Mouse (Mus musculus): ENCODE data around the gene Tmem100.

Tmem100 gene

GRCm38 (mm10) chr11:90053820-90054219 is 23.7 kb downstream of the Tmem100 start:
- ATAC-seq (ENCODE audit: insufficient number of reproducible peaks, low FRiP score, low TSS enrichment), result no peak

DNA sequence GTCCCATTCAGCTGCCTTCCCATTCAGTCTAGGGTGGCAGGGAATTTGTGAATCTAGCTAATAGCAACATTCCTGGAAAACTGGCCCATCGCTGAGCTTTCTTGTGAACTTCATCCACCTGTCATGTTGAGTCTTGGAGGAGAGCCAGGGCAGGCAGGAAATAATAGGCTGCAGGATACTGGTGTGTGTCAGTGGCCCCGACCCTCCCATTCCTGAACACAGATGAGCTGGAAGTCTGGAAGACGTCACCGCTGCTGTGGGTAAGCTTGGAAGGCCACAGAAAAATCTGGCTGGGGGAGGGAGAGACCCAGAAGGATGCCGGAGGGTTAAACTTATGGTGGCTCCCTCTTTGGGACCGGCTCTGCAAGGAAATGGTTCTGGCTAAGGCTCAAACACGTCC is 24.3 kb downstream of the Tmem100 start:
- ATAC-seq (ENCODE audit: insufficient number of reproducible peaks, low FRiP score, low TSS enrichment), result no peak

GRCm38 (mm10) chr11:90057070-90057469 is 26.9 kb downstream of the Tmem100 start:
- no peak for ATAC-seq (ENCODE audit: insufficient number of reproducible peaks, low FRiP score, low TSS enrichment)

DNA sequence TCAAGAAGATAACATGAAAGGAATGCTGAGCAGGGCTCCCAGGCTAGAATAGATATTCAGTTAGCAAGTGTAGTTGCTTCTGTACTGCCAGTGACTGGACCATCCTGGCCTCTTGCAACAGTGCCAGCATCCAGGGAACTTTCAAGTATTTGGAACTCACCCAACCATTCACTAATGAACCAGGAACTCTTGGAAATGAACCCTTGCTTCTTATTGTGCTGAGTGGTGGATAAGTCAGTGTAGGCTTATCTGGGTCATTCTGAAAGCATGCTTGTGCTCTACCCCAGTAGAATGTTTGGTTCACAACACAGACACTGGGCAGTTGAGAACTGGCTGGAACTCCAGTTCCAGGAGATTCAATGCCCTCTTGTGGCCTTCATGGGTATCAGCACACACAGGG is 29.1 kb downstream of the Tmem100 start:
- no peak for ATAC-seq (ENCODE audit: insufficient number of reproducible peaks, low FRiP score, low TSS enrichment)

DNA sequence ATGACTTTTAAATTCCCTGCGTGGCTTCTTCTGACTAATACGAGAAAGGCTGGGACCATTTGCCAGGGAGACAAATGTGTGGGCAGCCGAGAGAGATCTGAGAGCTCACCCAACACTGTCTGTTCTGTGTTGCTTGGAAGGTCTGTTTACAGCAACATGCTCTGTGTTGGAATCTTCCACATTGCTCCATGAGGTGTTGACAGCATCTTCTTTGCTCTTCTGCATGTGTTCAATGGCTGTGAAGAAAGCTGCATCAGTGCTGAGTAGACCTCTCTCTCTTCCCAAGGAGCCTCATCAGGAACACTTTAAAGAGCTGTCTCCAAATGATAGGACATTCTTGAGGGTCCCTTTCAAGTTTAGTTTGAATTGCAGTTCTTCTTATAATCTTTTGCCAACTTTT is 32.5 kb downstream of the Tmem100 start:
- no peak for ATAC-seq (ENCODE audit: insufficient number of reproducible peaks, low FRiP score, low TSS enrichment)

DNA sequence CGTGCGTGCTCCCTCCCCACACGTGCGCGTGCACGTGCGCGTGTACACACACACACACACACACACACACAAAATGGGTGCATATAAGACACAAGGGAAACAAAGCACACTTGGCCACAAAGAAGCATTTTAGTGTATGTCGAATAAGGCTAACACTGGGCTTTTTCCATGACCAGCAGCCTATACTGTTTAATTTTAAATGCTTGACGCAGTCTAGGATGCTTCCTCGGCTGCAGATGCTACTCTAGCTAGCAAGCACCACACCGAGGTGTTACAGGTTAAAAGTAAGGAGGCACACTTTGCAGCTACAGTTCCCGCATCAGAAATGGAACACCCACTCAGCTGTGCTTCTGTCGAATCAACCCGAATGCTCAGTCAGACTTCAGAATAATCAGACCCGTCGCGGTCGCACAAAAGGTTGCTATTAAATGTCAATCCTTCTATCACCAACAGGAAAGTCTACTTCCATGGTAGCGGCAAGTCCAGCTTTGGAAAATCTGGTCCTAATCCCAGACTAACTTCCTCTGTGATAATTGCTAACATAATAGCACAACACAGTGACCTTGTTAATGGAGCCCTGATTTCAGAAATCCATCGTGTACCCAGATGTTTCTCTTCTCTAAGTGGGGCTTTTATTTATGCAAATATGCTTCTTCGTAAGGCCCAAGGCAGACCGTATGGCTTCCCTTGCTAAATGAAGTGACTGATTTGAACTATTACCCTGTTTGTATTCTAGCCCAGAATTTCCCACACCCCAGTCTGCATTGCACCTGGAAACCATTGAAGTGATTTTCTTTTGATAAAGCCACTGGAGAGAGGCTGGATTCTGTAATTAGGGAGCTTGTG is 36.5 kb downstream of the Tmem100 start:
- no peak for ATAC-seq (ENCODE audit: insufficient number of reproducible peaks, low FRiP score, low TSS enrichment)

- ATAC-seq (ENCODE audit: insufficient number of reproducible peaks, low FRiP score, low TSS enrichment), result no peak
These were observed 41.6 kb downstream of the Tmem100 start for GRCm38 (mm10) chr11:90071747-90072146.

GRCm38 (mm10) chr11:90073201-90073600 is 43.1 kb downstream of the Tmem100 start:
- ATAC-seq (ENCODE audit: insufficient number of reproducible peaks, low FRiP score, low TSS enrichment), result no peak

DNA sequence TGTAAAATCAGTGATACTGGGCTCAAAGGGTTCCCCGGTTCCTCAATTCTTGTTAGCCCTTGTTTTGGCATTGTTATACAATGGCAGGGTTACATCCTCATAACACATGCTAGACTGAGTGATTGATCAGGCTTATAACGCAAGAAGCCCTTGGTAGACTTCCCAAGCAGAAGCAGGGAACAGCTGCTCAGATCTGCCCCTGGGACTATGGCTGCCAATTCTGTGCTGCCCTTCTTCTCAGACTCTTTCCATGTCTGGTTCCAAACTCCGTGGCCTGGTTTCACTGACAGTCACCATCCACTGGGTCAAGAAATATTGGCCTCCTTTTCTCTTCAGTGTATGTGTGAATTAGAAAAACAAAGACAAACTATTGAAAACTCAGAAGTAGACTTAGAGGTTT is 46.5 kb downstream of the Tmem100 start:
- ATAC-seq (ENCODE audit: insufficient number of reproducible peaks, low FRiP score, low TSS enrichment), result no peak

DNA sequence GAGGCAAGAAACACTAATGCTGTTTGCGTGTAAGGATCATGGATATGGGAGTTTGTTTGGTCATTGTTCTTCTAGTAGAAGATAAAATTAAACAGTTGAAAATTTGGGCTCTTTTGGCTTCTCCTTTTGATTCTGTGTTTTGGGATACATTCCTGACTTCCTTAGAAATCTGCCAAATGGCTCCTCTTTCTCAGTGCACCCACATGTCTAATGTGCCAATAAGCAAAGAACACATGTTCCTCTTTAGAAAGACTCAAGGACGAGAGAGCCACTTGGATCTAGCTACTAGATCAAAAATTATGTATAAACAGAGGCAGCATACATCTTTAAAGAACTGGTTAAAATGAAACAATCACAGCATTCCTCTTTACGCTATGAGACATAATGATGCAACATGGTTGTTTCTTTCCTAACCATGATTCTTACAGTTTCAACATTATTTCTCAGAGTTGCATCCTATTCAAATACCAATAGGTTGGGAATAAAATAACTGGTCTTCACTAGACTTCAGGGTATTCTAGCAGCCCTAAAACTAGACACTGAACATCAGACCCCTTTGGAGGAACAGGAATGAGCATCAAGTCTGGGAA is 50.6 kb downstream of the Tmem100 start:
- ATAC-seq (ENCODE audit: insufficient number of reproducible peaks, low FRiP score, low TSS enrichment), result no peak

DNA sequence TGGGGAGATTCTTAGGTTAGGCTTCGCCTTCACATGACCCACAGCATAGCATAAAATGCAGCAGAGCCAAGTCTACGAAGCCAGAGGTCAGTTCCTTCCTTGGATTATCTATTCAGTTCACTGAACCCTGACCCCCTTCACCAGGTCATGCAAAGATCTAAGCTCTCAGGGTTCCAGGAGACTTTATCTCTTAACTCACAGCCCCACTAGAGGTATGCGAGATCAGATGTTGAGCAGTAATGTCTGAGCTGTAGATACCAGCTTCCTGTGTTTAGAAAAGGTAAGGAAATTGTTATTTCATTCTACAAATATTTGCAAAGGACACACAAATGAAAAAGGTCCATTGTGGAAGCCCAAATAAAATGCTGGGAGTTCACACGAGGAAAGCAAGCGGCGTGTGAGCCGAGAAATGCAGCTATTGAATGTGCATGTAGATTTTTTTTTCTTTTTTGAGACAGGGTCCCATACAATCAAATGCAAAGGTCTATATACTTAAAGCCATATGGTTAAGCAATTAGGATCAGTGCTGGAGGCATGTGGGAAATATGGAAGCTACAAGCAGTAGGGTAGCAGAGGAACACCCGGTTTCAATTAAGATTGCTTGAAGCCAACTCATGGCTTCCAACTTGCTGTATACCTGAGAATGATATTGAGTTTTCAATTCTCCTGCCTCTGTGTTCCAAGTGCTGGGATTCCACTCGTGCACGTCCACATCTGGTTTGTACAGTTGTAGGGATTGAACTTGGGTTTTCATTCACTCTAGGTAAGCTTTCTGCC is 51.9 kb downstream of the Tmem100 start:
- no peak for ATAC-seq (ENCODE audit: insufficient number of reproducible peaks, low FRiP score, low TSS enrichment)

GRCm38 (mm10) chr11:90083042-90083441 is 52.9 kb downstream of the Tmem100 start:
- ATAC-seq (ENCODE audit: insufficient number of reproducible peaks, low FRiP score, low TSS enrichment), result no peak

DNA sequence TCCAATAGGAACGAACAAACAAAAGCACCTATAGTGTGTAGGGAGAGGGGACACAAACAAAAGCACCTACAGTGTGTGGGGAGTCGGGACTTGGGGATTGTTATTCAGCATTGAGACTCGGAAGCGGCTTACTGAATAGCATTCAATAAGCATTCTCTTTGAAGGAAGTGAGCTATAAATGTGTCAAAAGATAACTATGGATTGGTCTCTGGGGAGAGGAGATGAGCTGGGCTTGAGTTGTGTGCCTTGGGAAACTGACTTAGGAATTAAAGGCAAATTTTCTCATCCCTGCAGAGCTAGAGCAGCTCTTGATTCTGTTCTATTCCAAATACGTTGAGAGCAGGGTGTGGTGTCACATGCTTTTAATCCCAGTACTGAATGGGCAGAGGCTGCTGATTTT is 54.0 kb downstream of the Tmem100 start:
- ATAC-seq (ENCODE audit: insufficient number of reproducible peaks, low FRiP score, low TSS enrichment), result no peak

Measured in cerebellum, adult (tissue).